Mouse (Mus musculus): Measurements from ENCODE around the gene Gm6793.

The Gm6793 gene

GRCm38 (mm10) chr8:112014936-112015335 lies at the start of gene Gm6793:
Gm6793 (minus strand) TSS chr8:112015036.
- DNase-seq (ENCODE audit: extremely low read depth, low read depth, low spot score): no peak

- no peak for DNase-seq (ENCODE audit: extremely low read depth, low read depth, low spot score)
Measured at GRCm38 (mm10) chr8:112061372-112061771, 46.5 kb upstream of the Gm6793 start.

GRCm38 (mm10) chr8:112054456-112054855 lies 39.6 kb upstream of the Gm6793 start:
- no peak for DNase-seq (ENCODE audit: extremely low read depth, low read depth, low spot score)

- no peak for DNase-seq (ENCODE audit: extremely low read depth, low read depth, low spot score)
Measured at GRCm38 (mm10) chr8:112051537-112051936, 36.7 kb upstream of the Gm6793 start.

GRCm38 (mm10) chr8:112049984-112050383 lies 35.1 kb upstream of the Gm6793 start:
- DNase-seq (ENCODE audit: extremely low read depth, low read depth, low spot score): no peak

GRCm38 (mm10) chr8:112048293-112048692 lies 33.5 kb upstream of the Gm6793 start:
- no peak for DNase-seq (ENCODE audit: extremely low read depth, low read depth, low spot score)

GRCm38 (mm10) chr8:112045896-112046295 lies 31.1 kb upstream of the Gm6793 start:
- no peak for DNase-seq (ENCODE audit: extremely low read depth, low read depth, low spot score)

GRCm38 (mm10) chr8:112045182-112045581 lies 30.3 kb upstream of the Gm6793 start:
- DNase-seq (ENCODE audit: extremely low read depth, low read depth, low spot score): no peak

- DNase-seq (ENCODE audit: extremely low read depth, low read depth, low spot score): no peak
Measured at GRCm38 (mm10) chr8:112037521-112037920, 22.7 kb upstream of the Gm6793 start.

GRCm38 (mm10) chr8:112034603-112035002 lies 19.8 kb upstream of the Gm6793 start:
- no peak for DNase-seq (ENCODE audit: extremely low read depth, low read depth, low spot score)

GRCm38 (mm10) chr8:112033071-112033470 lies 18.2 kb upstream of the Gm6793 start:
- DNase-seq (ENCODE audit: extremely low read depth, low read depth, low spot score): no peak

GRCm38 (mm10) chr8:112030663-112031062 lies 15.8 kb upstream of the Gm6793 start:
- no peak for DNase-seq (ENCODE audit: extremely low read depth, low read depth, low spot score)

- DNase-seq (ENCODE audit: extremely low read depth, low read depth, low spot score): no peak
Measured at GRCm38 (mm10) chr8:112029455-112029854, 14.6 kb upstream of the Gm6793 start.

- no peak for DNase-seq (ENCODE audit: extremely low read depth, low read depth, low spot score)
Measured at GRCm38 (mm10) chr8:112011816-112012242, 3.0 kb downstream of the Gm6793 start.

GRCm38 (mm10) chr8:112010997-112011815 lies 3.6 kb downstream of the Gm6793 start, which contains the start of the genes Kars and Terf2ip:
Kars (minus strand) TSS chr8:112011323.
Terf2ip (plus strand) TSS chr8:112011398.
- peak; percentile 28 for DNase-seq (ENCODE audit: extremely low read depth, low read depth, low spot score)

GRCm38 (mm10) chr8:112009558-112009957 lies 5.3 kb downstream of the Gm6793 start:
- no peak for DNase-seq (ENCODE audit: extremely low read depth, low read depth, low spot score)

GRCm38 (mm10) chr8:112007669-112008068 lies 7.2 kb downstream of the Gm6793 start:
- DNase-seq (ENCODE audit: extremely low read depth, low read depth, low spot score): no peak

GRCm38 (mm10) chr8:112005601-112006000 lies 9.2 kb downstream of the Gm6793 start:
- no peak for DNase-seq (ENCODE audit: extremely low read depth, low read depth, low spot score)

GRCm38 (mm10) chr8:112004754-112005153 lies 10.1 kb downstream of the Gm6793 start:
- DNase-seq (ENCODE audit: extremely low read depth, low read depth, low spot score): no peak

GRCm38 (mm10) chr8:111992703-111993039 lies 22.2 kb downstream of the Gm6793 start:
- no peak for DNase-seq (ENCODE audit: extremely low read depth, low read depth, low spot score)

- DNase-seq (ENCODE audit: extremely low read depth, low read depth, low spot score): no peak
Measured at GRCm38 (mm10) chr8:111992013-111992702, 22.7 kb downstream of the Gm6793 start, which contains the start of gene Adat1. Adat1 (minus strand) TSS chr8:111992302.

- DNase-seq (ENCODE audit: extremely low read depth, low read depth, low spot score): no peak
Measured at GRCm38 (mm10) chr8:111991278-111991677, 23.6 kb downstream of the Gm6793 start.

All from fat pad, adult 2 months (tissue).